Mouse (Mus musculus) embryo, embryonic 10.5 days (tissue): ENCODE data around the gene Ceacam9.
"Not testable (repeated sequence)": the region's sequence is repeated elsewhere in the genome, so short reads cannot be mapped to it uniquely, and the experiment has no call there.

Experiments used
- DNase-seq: peaks from one replicate; pipeline ENCODE4 v3.0.0-alpha.2; 2015; ENCODE audit warnings: low spot score

Ceacam9 gene

GRCm38 (mm10) chr7:16721629-16722028 lies at the start of gene Ceacam9:
Gene Ceacam9 (plus strand): TSS chr7:16721929.
- no peak for DNase-seq

- DNase-seq, result no peak
Observed at GRCm38 (mm10) chr7:16673823-16674222, 47.9 kb upstream of the Ceacam9 start.

- not testable (repeated sequence) for DNase-seq
Observed at GRCm38 (mm10) chr7:16674699-16675098, 47.0 kb upstream of the Ceacam9 start.

GRCm38 (mm10) chr7:16675605-16676004 lies 46.1 kb upstream of the Ceacam9 start, which contains the start of gene Ceacam15:
Gene Ceacam15 (minus strand): TSS chr7:16675705.
- no peak for DNase-seq

GRCm38 (mm10) chr7:16680194-16680593 lies 41.5 kb upstream of the Ceacam9 start:
- DNase-seq, result not testable (repeated sequence)

GRCm38 (mm10) chr7:16689196-16689595 lies 32.5 kb upstream of the Ceacam9 start:
- DNase-seq, result no peak

GRCm38 (mm10) chr7:16695025-16695424 lies 26.7 kb upstream of the Ceacam9 start:
- DNase-seq, result peak; percentile 22

- peak; percentile 27 for DNase-seq
Observed at GRCm38 (mm10) chr7:16699042-16699441, 22.7 kb upstream of the Ceacam9 start.

- DNase-seq, result no peak
Observed at GRCm38 (mm10) chr7:16700583-16700982, 21.1 kb upstream of the Ceacam9 start.

GRCm38 (mm10) chr7:16706385-16706784 lies 15.3 kb upstream of the Ceacam9 start:
- DNase-seq, result no peak

- no peak for DNase-seq
Observed at GRCm38 (mm10) chr7:16708244-16708643, 13.5 kb upstream of the Ceacam9 start.

- peak; percentile 35 for DNase-seq
Observed at GRCm38 (mm10) chr7:16710604-16711003, 11.1 kb upstream of the Ceacam9 start.

GRCm38 (mm10) chr7:16712633-16713415 lies 8.9 kb upstream of the Ceacam9 start:
- no peak for DNase-seq

GRCm38 (mm10) chr7:16716456-16717152 lies 5.1 kb upstream of the Ceacam9 start:
- DNase-seq, result not testable (repeated sequence)

- not testable (repeated sequence) for DNase-seq
Observed at GRCm38 (mm10) chr7:16722490-16722889, 761 bp downstream of the Ceacam9 start.

- peak; percentile 96 for DNase-seq
Observed at GRCm38 (mm10) chr7:16728596-16729348, 7.0 kb downstream of the Ceacam9 start.

GRCm38 (mm10) chr7:16729563-16729962 lies 7.8 kb downstream of the Ceacam9 start:
- DNase-seq, result peak; percentile 79

- DNase-seq, result no peak
Observed at GRCm38 (mm10) chr7:16730791-16731190, 9.1 kb downstream of the Ceacam9 start.

GRCm38 (mm10) chr7:16731893-16732422 lies 10.2 kb downstream of the Ceacam9 start:
- no peak for DNase-seq

- no peak for DNase-seq
Observed at GRCm38 (mm10) chr7:16737606-16738072, 15.9 kb downstream of the Ceacam9 start.

GRCm38 (mm10) chr7:16738073-16738696 lies 16.5 kb downstream of the Ceacam9 start, which contains the start of gene Ap2s1:
Gene Ap2s1 (plus strand): TSS chr7:16738410.
- peak; percentile 99 for DNase-seq
